Mouse (Mus musculus): ENCODE data around the gene Celsr1.
A peak's percentile ranks its signal among the peaks of the same experiment; 100 is the strongest.

Gene Celsr1

DNA sequence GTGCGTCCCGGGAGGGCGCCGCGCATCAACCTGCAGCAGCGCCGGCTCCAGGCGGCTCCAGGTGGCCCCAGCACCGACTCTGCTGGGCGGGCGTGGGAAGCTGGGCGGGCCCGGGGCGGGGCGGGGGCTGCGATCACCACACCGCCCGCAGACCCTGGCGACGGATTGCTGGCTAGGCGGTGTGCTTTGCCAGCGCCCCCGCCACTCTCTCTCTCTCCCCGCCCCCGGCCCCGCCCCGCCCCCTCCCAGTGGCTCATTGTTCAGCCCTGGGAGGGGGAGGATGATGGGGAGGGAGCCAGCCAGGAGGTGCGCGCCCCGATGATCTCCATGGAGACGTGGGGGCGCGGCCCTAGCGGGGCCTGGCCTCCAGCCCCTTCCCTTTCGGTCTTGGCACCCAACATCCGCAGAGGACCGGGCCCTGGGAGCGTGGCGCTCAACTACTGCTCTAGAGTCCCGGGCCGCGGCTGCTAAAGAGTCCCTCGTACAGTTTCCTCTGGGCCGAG lies 495 bp upstream of the Celsr1 start:
- peak; percentile 73 for DNase-seq

DNA sequence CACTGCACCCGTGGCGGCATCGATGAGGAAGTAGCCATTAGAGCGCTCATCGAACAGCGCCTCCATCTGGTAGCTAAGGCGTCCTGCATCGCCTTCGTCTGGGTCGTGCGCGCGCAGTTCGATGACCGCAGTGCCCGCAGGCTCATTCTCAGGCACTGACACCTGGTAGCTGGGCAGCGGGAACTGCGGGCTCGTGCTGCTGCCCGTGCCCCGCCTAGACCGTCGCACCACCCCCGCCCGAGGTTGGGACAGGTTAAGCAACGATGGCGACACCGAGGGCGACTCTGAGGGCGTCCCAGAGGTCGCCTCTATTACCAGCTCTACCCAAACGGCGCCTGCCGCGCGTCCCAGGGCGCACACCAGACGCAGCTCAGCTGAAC lies 776 bp downstream of the Celsr1 start:
- peak; percentile 30 for DNase-seq

DNA sequence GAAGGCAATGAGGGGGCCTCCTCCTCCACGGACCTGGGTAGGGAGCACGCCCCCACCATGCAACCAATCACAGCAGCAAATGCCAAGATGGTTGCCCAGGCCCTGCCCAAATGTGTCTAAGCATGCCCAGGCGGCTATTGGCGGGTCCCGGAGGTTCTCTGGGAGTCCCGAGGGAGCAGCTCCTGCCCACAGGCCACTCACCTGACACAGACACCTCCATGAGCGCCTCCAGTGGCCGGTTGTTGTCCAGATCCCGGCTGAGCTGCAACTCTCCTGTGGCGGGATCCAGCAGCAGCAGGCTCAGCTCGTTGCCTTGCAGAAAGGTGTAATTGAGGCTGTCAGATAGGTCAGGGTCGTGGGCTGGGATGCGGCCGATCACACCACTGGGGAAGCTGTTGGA lies 3.6 kb downstream of the Celsr1 start:
- no peak for DNase-seq

DNA sequence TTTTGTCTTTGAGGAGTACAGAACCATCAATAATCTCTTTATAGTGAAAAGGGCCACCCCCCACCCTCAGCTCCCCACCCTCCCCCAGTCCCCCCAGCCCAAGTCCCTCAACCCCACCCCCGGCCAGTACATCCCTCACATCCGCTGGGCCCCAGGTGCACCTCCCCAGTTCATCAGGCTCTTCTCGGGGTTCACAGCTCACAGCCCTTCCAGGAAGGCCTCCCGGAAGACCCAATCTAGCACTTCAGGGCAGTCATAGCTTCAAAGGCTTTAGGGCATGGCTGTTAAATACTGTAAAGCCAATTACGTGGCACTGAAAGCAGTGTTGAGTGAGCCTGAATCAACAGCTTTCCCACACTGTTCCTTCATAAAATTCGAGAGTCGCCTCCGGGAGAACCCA lies 5.7 kb downstream of the Celsr1 start:
- DNase-seq: peak; percentile 49

DNA sequence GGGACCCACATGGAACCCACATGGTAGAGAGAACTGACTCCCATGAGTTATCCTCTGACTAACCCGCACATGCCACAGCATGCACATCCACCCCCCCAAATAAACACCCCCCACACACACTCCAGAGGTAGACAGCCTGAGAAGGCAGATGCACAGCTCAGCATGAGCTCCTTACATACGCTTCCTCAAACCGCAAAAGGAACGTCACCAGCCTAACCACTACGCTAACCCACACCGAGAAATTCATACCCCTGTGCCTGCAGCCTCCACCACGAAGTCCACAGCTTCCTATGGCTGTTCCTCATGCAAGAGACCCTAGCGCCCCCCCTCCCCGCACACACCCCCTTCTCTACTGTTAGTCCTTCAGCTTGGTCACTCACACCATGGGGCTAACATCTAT lies 11.6 kb downstream of the Celsr1 start:
- no peak for DNase-seq

DNA sequence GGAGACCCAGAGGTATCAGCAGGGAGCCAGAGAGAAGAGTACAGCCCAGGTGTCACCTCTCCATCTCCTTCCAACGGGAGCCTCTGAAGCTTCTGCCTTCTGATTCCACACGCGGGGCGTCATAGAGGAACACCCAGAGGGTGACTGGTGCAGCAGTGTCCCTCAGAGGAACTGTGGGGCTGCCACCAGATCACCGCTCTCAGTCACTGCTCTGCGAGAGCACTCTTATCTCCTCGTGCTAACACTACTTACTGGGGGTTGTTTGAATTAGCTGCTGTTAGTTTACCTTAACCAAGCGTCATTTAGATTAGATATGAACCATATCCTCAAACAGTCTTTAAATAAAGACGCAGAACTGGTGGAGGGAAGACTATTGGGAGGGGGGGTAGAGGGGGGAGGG lies 12.3 kb downstream of the Celsr1 start:
- DNase-seq: no peak

DNA sequence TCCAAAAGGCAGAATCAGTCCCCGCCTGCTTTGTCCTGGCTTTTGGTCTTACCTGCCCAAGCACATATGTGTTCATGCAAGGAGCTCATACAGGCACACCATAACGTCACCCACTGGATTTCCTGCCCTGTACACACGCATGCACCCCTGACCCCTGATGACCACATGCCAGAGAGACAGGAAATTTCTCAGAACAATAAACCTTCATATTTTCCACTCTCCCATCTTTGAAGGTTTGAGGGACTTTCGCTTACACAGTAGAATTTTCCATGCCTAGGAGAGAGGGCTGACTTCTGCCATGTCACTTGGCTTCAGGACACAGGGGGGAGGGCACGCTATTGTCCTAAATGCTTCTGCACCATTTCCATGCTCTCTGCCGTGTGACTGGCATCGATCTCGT lies 13.6 kb downstream of the Celsr1 start:
- DNase-seq: no peak

DNA sequence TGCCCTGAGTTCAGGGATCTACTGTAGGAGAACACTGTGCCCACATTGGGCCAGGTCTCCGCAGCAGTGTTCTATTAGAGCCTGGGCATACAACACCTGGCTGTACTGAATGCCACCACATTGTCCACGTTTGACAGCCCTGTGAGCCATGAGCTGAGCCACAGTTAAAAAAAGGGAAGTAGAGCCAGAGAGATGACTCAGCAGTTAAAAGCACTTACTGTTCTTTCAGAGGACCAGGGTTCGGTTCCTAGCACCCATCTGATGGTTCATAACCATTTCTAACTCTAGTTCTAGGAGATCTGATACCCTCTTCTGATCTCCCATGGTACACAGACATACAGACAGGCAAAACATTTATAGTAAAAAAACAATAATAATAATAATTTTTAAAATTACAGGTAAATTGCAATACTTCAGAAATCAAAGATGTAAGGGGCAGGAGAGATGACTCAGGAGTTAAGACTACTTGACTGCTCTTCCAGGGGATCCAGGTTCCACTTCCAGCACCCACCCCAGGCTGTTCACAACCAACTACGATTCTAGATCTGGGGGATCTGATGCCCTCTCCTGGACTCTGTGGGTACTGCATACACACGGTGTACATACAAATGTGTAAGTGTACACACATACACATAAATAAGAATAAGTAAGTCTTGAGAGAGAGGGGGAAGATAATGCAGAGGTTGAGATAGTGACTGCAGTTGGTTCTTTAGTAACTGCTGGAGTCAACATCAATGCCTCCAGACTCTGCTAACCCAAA lies 14.6 kb downstream of the Celsr1 start:
- no peak for DNase-seq

DNA sequence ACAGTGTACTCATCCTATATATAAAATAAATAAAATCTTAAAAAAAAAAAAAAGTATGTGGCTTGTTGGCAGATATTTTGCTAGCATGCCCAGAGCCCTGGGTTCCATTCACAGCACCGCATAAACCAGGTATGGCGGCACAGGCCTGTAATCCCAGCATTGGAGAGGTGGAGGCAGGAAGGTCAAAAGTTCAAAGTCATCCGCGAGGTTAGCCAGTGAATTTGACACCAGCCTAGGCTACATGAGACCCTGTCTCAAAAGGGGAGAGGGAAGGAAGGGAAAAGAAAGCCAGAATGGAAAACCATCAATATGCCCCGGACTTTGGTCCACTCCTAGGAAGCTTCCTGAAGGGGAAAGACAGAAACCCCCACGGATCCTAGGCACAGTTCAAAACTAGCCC lies 16.2 kb downstream of the Celsr1 start:
- no peak for DNase-seq

DNA sequence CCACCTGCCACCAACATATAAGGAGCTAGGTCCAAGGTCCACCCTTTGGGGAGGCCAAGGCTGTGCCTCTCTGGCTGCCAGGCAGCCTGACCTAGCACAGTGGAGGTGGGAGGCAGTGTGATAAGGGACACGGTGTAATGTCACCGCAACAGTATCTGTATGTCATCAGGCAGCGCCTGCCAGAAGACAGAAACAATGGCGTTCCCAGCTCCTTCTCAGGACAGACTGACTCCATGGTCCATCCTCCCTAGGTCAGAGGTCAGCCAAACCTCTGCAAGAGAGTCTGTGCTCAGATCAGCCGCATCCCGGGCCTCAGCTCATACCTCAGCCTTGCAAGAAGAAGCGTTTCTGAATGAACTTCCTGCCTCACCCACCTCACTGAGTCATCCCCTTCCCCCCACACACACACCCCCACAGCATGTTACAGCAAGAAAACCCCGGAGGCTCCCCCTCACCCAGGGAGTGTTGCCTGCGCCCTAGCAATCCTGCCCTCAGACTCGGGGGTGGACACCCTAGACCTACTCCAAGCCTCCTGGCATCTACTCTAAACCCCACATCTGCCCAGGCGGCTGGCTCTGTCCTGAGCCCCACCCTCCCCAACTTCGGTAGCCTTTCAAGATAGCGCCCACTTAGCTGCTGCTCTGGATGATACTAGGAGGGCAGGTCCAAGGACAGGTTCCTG lies 17.6 kb downstream of the Celsr1 start:
- peak; percentile 40 for DNase-seq

DNA sequence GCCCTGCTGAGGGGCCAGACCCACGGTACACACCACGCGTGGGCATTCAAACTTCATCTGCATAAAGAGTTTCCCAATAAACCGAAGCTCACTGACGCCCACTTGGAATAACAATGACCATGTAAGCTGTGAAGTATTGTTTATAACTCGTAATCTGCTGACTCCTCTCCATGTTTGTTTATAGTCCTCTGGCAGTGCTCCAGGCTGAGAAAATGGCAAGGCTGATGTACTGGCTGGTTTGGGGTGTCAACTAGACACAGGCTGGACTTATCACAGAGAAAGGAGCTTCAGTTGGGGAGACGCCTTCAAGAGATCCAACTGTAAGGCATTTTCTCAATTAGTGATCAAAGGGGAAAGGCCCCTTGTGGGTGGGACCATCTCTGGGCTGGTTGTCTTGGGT lies 18.6 kb downstream of the Celsr1 start:
- no peak for DNase-seq

DNA sequence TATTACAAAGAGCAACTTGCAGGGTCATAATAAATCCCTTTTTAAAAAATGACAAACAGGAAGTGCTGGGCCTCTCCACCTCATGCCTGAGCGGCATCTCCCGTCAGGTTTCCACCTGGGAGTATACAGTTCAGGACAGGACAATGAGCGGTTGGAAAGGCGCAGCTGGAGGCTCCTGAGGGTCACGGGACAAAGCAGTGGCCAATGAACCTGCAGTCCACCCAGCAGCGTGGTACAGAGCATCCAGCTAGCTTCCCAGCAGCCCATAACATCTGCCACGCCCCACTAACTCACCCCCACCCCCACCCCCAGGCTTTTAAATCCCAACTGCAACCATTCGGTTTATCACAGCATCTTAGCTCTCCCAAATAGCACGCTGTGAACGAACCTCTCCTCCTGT lies 19.9 kb downstream of the Celsr1 start:
- DNase-seq: no peak

DNA sequence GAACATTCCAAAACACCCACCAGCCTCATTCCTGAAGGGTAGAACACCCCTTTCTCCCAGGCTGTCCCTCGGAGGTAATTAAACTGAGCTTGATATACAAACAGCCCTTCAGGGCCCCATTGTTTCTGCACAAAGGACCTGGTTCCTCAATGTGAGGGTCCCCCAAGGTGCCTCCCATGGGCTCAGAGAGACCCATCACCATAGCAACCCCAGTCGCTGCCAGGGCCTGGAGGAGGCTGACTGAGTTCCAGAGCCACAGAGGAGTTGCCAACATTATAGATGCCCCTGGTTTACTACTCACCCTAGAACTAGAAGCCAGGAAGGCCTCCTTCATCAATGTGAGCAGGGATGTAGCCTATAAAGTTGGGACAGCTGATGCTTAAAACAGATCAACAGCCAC lies 20.4 kb downstream of the Celsr1 start:
- no peak for DNase-seq

DNA sequence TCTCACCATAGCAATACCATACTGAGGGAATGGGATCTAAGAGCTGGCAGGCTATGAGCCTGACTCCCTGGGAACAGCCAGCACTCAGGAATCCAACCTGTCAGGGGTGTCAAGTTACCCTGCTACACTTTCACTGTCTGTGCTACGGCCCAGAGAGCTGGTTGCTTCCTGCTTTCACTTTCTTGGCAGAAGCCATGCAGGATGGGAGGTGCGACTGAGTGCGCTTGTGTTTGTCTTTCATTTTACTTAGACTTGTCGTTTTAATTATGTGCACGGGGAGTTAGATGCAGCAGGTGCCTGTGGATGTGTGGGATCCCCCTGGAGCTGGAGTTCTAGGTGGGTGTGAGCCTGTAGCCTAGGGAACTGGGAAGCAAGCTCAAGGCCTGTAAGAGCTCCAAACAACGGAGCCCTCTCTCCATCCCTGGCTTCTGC lies 25.9 kb downstream of the Celsr1 start:
- DNase-seq: peak; percentile 56

DNA sequence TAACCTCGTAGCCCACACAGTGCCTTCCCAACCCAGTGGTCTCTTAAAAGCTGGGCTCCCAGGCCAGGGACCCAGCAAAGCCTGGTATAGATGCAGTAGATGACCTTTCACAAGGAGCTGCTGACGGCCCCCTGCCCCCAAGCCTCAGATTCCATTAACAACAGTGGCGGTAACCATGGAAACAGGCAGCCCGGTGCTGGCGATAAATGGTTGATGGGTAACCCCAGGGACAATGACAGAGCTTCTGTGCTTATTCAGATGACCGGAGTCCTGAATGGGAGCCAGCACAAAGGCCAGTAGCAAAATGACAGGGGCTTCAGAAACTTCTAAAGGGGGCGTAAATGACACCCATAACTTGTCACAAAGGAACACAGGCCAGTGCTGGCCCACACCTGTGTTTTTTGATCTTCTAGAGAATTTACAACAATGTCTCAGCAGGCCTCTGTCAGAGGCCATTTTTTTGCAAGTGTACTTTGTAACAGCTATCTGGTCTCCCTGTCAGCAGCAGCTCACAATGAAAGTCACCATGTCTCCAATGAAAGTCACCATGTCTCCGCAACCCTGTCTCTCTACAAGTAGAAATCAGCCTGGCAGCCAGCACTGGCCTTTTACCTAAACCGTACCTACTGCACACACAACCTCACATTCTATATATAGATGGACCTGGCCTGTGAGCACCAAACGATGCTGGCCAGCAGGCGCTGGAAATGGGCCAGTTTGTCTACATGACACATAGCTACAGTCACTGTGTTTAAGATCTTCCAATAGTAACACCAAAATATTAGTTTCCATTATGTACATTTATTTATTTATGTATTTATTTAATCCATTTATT lies 27.7 kb downstream of the Celsr1 start:
- DNase-seq: no peak

DNA sequence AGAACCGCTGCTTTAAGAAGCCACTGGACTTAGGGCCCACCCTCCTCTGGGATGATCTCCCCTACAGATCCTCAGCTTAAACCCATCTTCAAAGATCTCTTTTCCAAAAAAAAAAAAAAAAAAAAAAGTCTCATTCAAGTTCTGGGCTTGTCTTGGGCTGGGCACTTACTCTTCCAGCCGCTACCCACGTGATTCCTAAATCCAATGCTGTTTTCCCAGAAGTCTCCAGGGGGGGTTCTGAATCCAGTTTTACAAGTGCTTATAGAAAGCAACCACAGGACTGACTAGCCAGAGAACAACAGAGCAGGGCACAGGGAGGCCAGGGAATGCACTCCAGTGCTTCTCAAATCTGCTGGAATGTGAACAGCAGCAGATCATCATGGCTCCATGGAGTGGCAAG lies 29.5 kb downstream of the Celsr1 start:
- no peak for DNase-seq

DNA sequence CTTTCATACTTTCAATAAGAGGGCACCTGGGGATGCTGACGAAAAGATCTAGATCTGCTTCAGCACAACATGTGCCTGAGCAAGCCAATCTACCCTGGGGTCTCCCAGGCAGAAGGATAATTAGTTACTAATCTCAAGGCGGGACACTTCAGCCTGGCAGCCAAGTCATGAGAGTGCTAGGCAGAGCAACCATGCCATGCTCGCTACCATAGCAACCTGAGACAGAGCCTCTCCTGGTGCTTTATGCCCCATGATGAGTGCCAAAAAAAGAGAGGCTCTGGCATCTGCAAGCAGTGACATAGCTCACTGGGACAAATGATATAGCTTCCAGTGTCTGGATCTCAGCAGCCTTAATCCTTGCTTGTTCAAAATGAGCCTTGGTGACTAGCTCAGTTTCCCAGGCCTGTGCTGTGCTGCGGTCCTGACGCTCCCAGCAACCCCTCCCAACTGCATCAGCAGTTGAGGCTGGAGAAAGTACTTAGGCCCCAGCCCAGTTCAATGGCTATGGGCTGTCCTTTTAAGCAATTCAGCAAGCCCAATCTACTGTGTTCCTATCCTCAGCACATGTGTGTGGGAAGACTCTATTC lies 32.8 kb downstream of the Celsr1 start:
- no peak for DNase-seq

DNA sequence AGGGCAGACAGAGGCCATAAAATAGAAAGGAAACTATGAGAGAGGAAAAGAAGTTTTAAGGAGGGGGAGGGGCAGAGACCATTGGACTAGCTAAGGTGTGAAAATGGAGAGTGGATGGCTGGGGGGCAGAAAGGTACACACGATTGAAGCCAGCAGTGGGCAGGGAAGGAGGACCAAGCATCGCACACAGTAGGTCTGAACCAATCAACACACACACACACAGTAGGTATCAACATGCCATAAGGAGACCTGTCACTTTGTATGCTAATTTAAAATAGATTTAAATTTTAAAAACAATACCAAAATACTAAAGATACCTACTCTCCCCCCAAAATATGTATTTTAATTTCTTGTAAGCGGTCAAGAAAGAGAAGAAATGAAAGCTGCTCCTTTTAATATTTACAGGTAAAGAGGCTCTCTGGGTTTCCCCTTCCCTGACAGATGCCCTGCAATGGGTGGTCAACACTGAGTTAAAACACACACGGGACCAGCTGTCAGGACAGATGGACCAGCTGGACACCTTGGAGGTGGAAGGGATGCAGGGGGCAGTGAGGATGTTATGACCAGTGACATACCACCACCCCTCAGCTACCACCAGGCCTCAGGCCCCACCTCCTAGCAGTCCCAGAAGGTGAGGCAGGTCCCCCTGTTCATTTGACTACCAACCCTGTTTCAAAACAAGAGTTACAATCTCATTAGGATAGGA lies 34.9 kb downstream of the Celsr1 start:
- DNase-seq: no peak

DNA sequence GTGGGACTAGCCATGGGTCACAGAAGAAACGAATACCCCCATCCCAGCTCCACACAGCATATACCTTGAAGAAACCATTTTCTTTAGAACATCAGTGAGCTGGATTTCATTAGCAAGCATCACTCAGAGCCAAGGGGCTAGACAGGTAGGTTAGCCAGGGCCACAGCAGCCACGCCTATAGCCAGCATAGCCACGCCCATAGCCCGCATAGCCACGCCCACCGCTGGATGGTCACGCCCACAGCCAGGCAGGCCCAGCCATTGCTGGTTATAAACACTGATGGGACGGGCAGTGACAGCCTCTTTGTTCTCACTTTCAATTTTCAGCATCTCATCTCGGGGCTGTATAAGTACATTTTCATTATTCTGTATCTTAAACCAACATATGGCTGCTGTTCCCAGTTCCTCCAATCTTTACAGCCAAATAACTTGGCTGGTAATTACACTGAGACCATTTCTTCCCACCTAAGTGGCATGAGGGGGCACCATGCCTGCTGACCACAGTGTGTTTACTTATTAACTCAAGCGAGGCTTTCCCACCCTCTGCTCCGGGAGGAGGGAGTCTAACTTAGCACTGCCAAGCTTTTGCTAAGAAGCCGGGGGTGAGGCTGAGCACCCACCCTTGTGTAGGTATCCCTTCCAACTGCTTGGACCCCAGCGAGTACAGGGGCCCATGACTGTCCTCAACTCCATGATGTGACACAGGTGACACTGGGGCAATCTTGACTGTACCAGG lies 37.4 kb downstream of the Celsr1 start:
- no peak for DNase-seq

DNA sequence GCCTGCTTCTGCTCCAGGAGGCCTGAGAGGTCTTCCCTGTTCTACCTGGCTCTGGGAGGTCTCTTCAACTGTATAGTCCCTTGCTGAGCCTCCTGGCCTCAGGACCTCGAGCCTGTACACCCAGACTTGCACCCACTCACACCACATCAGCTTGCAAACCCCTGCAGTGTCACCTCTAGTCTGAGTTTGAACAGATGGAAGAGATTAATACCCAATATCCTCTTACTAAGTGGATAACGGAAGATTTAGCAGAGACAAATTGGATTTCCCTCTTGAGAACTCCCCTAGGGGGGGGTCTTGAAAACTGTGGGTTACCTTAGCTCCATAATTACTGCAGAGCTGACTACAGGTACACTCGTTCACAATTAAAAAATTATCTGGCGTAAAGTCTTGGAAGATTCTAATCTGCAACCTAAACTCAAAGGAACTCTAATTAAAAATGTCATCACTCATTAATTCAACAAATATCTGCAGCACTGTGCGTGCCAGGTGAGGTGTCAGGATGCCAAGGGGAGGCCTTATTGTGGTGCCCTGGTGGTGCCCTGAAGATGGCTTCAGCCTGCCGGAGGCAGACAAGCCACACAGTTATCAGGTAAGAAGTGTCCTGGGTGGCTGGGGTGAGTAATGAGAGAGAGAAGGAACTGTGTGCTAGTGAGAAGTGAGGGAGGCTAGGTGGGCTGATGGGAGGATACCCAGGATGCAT lies 38.5 kb downstream of the Celsr1 start:
- no peak for DNase-seq

DNA sequence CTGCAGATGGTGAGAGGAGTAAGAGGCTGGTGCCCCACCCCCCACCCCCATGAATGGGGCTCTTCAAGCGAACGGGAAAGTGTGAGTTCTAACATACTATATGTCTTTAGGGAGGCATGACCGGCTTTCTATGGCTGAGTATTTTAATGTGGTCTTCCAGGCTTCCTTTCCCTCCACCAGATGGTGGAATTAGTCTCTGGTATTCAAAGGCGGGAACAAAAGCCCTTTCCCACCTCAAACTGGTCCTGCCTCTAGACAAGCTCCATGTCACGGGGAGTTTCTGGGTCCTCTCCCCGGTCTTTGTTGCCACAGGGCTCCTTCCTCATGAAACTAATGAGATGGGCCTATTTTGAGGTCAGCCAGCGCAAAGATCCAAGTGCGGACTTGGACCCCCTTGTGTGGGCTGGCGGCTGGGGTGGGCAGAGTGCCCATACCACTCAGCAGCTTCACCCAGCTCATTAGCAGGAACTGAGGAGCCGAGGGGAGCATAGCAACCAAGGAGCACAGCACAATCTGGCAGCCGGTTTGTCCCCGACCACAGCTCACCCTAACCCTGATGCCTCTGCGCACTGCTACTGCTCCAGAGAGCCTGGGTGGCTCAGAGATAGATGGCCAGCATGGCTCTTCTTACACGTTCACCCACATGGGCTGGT lies 39.5 kb downstream of the Celsr1 start:
- no peak for DNase-seq
